Mouse (Mus musculus) ES-Bruce4 (cell line): ENCODE data around the gene Nos1. TPM values are rescaled to one million over a fixed set of nuclear protein-coding genes. Genes with fewer than 3 reads are reported as not detected.

ENCODE experiments used
- H3K27ac ChIP-seq: 2 replicates; pipeline ENCODE4 v1.5.1; 2012; ENCODE audit warnings: low read length, inconsistent platforms; ENCODE audit not compliant: insufficient read depth
- H3K27me3 ChIP-seq: 2 replicates; pipeline ENCODE4 v1.6.1; 2012; ENCODE audit warnings: mild to moderate bottlenecking, low read length, inconsistent platforms; ENCODE audit not compliant: control insufficient read depth, poor library complexity, insufficient read depth, severe bottlenecking
- H3K36me3 ChIP-seq: 2 replicates; pipeline ENCODE4 v1.6.1; 2012; ENCODE audit warnings: inconsistent platforms, mild to moderate bottlenecking, low read length, moderate library complexity; ENCODE audit not compliant: control insufficient read depth, poor library complexity, insufficient read depth, severe bottlenecking
- H3K4me1 ChIP-seq: one replicate; pipeline ENCODE4 v1.8.1; 2011; ENCODE audit warnings: low read length; ENCODE audit not compliant: control insufficient read depth, insufficient read depth
- H3K4me3 ChIP-seq: 2 replicates; pipeline ENCODE4 v1.5.1; 2011; ENCODE audit warnings: low read depth, mild to moderate bottlenecking, low read length
- H3K9ac ChIP-seq: 2 replicates; pipeline ENCODE4 v1.6.1; 2012; ENCODE audit warnings: low read depth, mild to moderate bottlenecking, inconsistent platforms; ENCODE audit not compliant: poor library complexity, severe bottlenecking
- H3K9me3 ChIP-seq: replicated peaks from 2 replicates; pipeline ENCODE4 v1.6.1; 2012; ENCODE audit warnings: mild to moderate bottlenecking, low read length, inconsistent platforms; ENCODE audit not compliant: control insufficient read depth, poor library complexity, insufficient read depth, severe bottlenecking
- CTCF ChIP-seq: IDR thresholded peaks from one replicate; pipeline ENCODE4 v1.8.1; 2011; ENCODE audit warnings: low read depth, low read length
- EP300 ChIP-seq: IDR thresholded peaks from 2 replicates; pipeline ENCODE4 v1.6.1; 2011; ENCODE audit warnings: low read depth, low read length; ENCODE audit not compliant: insufficient read depth
- POLR2A ChIP-seq: IDR thresholded peaks from one replicate; pipeline ENCODE4 v1.8.1; 2011; ENCODE audit warnings: low read length; ENCODE audit not compliant: insufficient read depth
- polyA plus RNA-seq: library from polyadenylated mRNA; stranded (reverse); fragments of >200 nt; gene quantifications from 2 replicates; pipeline ENCODE4 v1.2.4, GENCODE M21; 2011; ENCODE audit warnings: low read depth; ENCODE audit not compliant: missing spikeins, insufficient read depth, insufficient read length

Gene Nos1
- polyA plus RNA-seq, 1 experiment, result 1.7 TPM

- no peaks in the 10 kb centered on the region for H3K4me1 ChIP-seq
- H3K27me3 ChIP-seq, result no peaks in the 10 kb centered on the region
- TF ChIP-seq EP300 (no peak), CTCF (no peak), POLR2A (no peak)
- no peaks in the 10 kb centered on the region for H3K36me3 ChIP-seq
- no peak overlapping the region for H3K4me3 ChIP-seq
- H3K9me3 ChIP-seq, result no peaks in the 10 kb centered on the region
- no peak overlapping the region for H3K9ac ChIP-seq
- H3K27ac ChIP-seq, result no peak overlapping the region
Measured at GRCm38 (mm10) chr5:117764496-117764895, 16.3 kb upstream of the Nos1 start.

- Histone ChIP-seq H3K4me1 (no peaks in the 10 kb centered on the region), H3K4me3 (no peak overlapping the region), H3K9ac (no peak overlapping the region), H3K36me3 (no peaks in the 10 kb centered on the region), H3K27ac (no peak overlapping the region), H3K9me3 (no peaks in the 10 kb centered on the region), H3K27me3 (no peaks in the 10 kb centered on the region)
- TF ChIP-seq POLR2A (no peak), EP300 (no peak), CTCF (no peak)
Measured at GRCm38 (mm10) chr5:117779175-117779574, 1.7 kb upstream of the Nos1 start.

GRCm38 (mm10) chr5:117781178-117781577 lies 346 bp downstream of the Nos1 start:
- H3K9me3 ChIP-seq, result no peaks in the 10 kb centered on the region
- H3K27ac ChIP-seq, result no peak overlapping the region
- no peak overlapping the region for H3K9ac ChIP-seq
- H3K4me3 ChIP-seq, result no peak overlapping the region
- H3K27me3 ChIP-seq, result no peaks in the 10 kb centered on the region
- H3K4me1 ChIP-seq, result no peaks in the 10 kb centered on the region
- no peaks in the 10 kb centered on the region for H3K36me3 ChIP-seq
- TF ChIP-seq CTCF (no peak), EP300 (no peak), POLR2A (no peak)

- TF ChIP-seq EP300 (no peak), POLR2A (no peak), CTCF (no peak)
- H3K36me3 ChIP-seq, result no peaks in the 10 kb centered on the region
Measured at GRCm38 (mm10) chr5:117790071-117790470, 9.2 kb downstream of the Nos1 start.

GRCm38 (mm10) chr5:117791875-117792274 lies 11.0 kb downstream of the Nos1 start:
- no peaks in the 10 kb centered on the region for H3K4me1 ChIP-seq
- TF ChIP-seq POLR2A (no peak), EP300 (no peak), CTCF (no peak)
- H3K27ac ChIP-seq, result no peak overlapping the region
- H3K4me3 ChIP-seq, result no peak overlapping the region
- no peak overlapping the region for H3K9ac ChIP-seq
- no peaks in the 10 kb centered on the region for H3K36me3 ChIP-seq
- no peaks in the 10 kb centered on the region for H3K27me3 ChIP-seq
- H3K9me3 ChIP-seq, result no peaks in the 10 kb centered on the region

More at GRCm38 (mm10) chr5:117790071-117790470, 9.2 kb downstream of the Nos1 start:
- Histone ChIP-seq H3K4me1 (no peaks in the 10 kb centered on the region), H3K9me3 (no peaks in the 10 kb centered on the region), H3K4me3 (no peak overlapping the region), H3K27ac (no peak overlapping the region), H3K9ac (no peak overlapping the region), H3K27me3 (no peaks in the 10 kb centered on the region)

- no peaks in the 10 kb centered on the region for H3K9me3 ChIP-seq
- no peak overlapping the region for H3K4me3 ChIP-seq
- H3K36me3 ChIP-seq, result no peaks in the 10 kb centered on the region
- H3K4me1 ChIP-seq, result no peaks in the 10 kb centered on the region
- no peak overlapping the region for H3K9ac ChIP-seq
- H3K27ac ChIP-seq, result no peak overlapping the region
- no peaks in the 10 kb centered on the region for H3K27me3 ChIP-seq
- no peak for TF ChIP-seq CTCF
- TF ChIP-seq EP300, result no peak
- TF ChIP-seq POLR2A, result no peak
Measured at GRCm38 (mm10) chr5:117800849-117801248, 20.0 kb downstream of the Nos1 start.
